Mouse (Mus musculus): ENCODE results near the gene Vdac2.
A peak's percentile ranks its signal among the peaks of the same experiment; 100 is the strongest.

Vdac2 gene

GRCm38 (mm10) chr14:21824938-21825337 lies at the start of gene Vdac2:
TSS of gene Vdac2 (plus strand) at chr14:21825238.
- DNase-seq (ENCODE audit: low spot score): no peak

- DNase-seq (ENCODE audit: low spot score): no peak
Measured at GRCm38 (mm10) chr14:21776201-21776600, 48.8 kb upstream of the Vdac2 start.

GRCm38 (mm10) chr14:21786500-21786899 lies 38.5 kb upstream of the Vdac2 start:
- DNase-seq (ENCODE audit: low spot score): no peak

GRCm38 (mm10) chr14:21787374-21787773 lies 37.7 kb upstream of the Vdac2 start:
- no peak for DNase-seq (ENCODE audit: low spot score)

GRCm38 (mm10) chr14:21788121-21788520 lies 36.9 kb upstream of the Vdac2 start:
- DNase-seq (ENCODE audit: low spot score): no peak

- DNase-seq (ENCODE audit: low spot score): no peak
Measured at GRCm38 (mm10) chr14:21790585-21791251, 34.3 kb upstream of the Vdac2 start.

- DNase-seq (ENCODE audit: low spot score): no peak
Measured at GRCm38 (mm10) chr14:21791722-21792121, 33.3 kb upstream of the Vdac2 start.

GRCm38 (mm10) chr14:21792250-21792649 lies 32.8 kb upstream of the Vdac2 start:
- DNase-seq (ENCODE audit: low spot score): no peak

- no peak for DNase-seq (ENCODE audit: low spot score)
Measured at GRCm38 (mm10) chr14:21800641-21801040, 24.4 kb upstream of the Vdac2 start.

- no peak for DNase-seq (ENCODE audit: low spot score)
Measured at GRCm38 (mm10) chr14:21801624-21802023, 23.4 kb upstream of the Vdac2 start.

- DNase-seq (ENCODE audit: low spot score): no peak
Measured at GRCm38 (mm10) chr14:21802543-21803206, 22.4 kb upstream of the Vdac2 start.

GRCm38 (mm10) chr14:21806203-21806602 lies 18.8 kb upstream of the Vdac2 start:
- DNase-seq (ENCODE audit: low spot score): no peak

- DNase-seq (ENCODE audit: low spot score): no peak
Measured at GRCm38 (mm10) chr14:21806631-21807160, 18.3 kb upstream of the Vdac2 start.

GRCm38 (mm10) chr14:21808208-21808922 lies 16.7 kb upstream of the Vdac2 start:
- no peak for DNase-seq (ENCODE audit: low spot score)

- no peak for DNase-seq (ENCODE audit: low spot score)
Measured at GRCm38 (mm10) chr14:21809418-21809817, 15.6 kb upstream of the Vdac2 start.

GRCm38 (mm10) chr14:21811301-21811700 lies 13.7 kb upstream of the Vdac2 start:
- no peak for DNase-seq (ENCODE audit: low spot score)

GRCm38 (mm10) chr14:21811744-21812393 lies 13.2 kb upstream of the Vdac2 start:
- no peak for DNase-seq (ENCODE audit: low spot score)

- peak; percentile 82 for DNase-seq (ENCODE audit: low spot score)
Measured at GRCm38 (mm10) chr14:21812590-21813162, 12.4 kb upstream of the Vdac2 start.

- no peak for DNase-seq (ENCODE audit: low spot score)
Measured at GRCm38 (mm10) chr14:21813216-21813615, 11.8 kb upstream of the Vdac2 start.

- no peak for DNase-seq (ENCODE audit: low spot score)
Measured at GRCm38 (mm10) chr14:21813847-21814246, 11.2 kb upstream of the Vdac2 start.

GRCm38 (mm10) chr14:21814606-21815005 lies 10.4 kb upstream of the Vdac2 start:
- DNase-seq (ENCODE audit: low spot score): peak; percentile 63

- no peak for DNase-seq (ENCODE audit: low spot score)
Measured at GRCm38 (mm10) chr14:21816255-21816654, 8.8 kb upstream of the Vdac2 start.
